Mouse (Mus musculus) hindbrain, embryonic 15.5 days (tissue): ENCODE data around the gene Faim2. TPM values are rescaled to one million over a fixed set of nuclear protein-coding genes. Genes with fewer than 3 reads are reported as not detected.
A peak's percentile ranks its signal among the peaks of the same experiment; 100 is the strongest.

Experiments used
- ATAC-seq: fragments of 200-750 bp; cut with Nextera tagmentation; 2 replicates; pipeline ENCODE4 v1.8.0; 2017; ENCODE audit warnings: low read depth, moderate number of reproducible peaks, moderate TSS enrichment; ENCODE audit not compliant: low FRiP score
- H3K27ac ChIP-seq: fragments of 300-500 bp; sonication (generic); replicated peaks from 2 replicates; pipeline ENCODE4 v1.5.1; 2015; ENCODE audit warnings: mild to moderate bottlenecking, inconsistent platforms
- H3K27me3 ChIP-seq: fragments of 300-500 bp; sonication (generic); 2 replicates; pipeline ENCODE4 v1.6.1; 2015; ENCODE audit warnings: control low read depth, inconsistent platforms
- H3K36me3 ChIP-seq: fragments of 300-500 bp; sonication (generic); 2 replicates; pipeline ENCODE4 v1.6.1; 2015; ENCODE audit warnings: control low read depth, inconsistent platforms
- H3K4me1 ChIP-seq: fragments of 300-500 bp; sonication (generic); replicated peaks from 2 replicates; pipeline ENCODE4 v1.6.1; 2015; ENCODE audit warnings: control low read depth, inconsistent platforms
- H3K4me2 ChIP-seq: fragments of 300-500 bp; sonication (generic); 2 replicates; pipeline ENCODE4 v1.6.1; 2015; ENCODE audit warnings: moderate library complexity, mild to moderate bottlenecking, inconsistent platforms
- H3K4me3 ChIP-seq: fragments of 300-500 bp; sonication (generic); 2 replicates; pipeline ENCODE4 v1.5.1; 2015; ENCODE audit warnings: mild to moderate bottlenecking, inconsistent platforms
- H3K9ac ChIP-seq: fragments of 300-500 bp; sonication (generic); 2 replicates; pipeline ENCODE4 v1.6.1; 2015; ENCODE audit warnings: inconsistent platforms
- H3K9me3 ChIP-seq: fragments of 300-500 bp; sonication (generic); 2 replicates; pipeline ENCODE4 v1.6.1; 2016; ENCODE audit warnings: control low read depth, inconsistent platforms
- WGBS: fragments of 180-500 bp; shearing (Covaris S2); methylation state at CpG from one replicate; pipeline ENCODE4 v1.1.7; 2015; 5-methylcytosine and 5-hydroxymethylcytosine counted together
- polyA plus RNA-seq: library from polyadenylated mRNA; unstranded; fragments of >200 nt; fragmentation: Nextera tagmentation; extraction: Ambion mirVana; gene quantifications from 2 replicates; pipeline ENCODE4 v1.2.1, GENCODE M21; 2015

Gene Faim2
- 42.2 and 48.7 TPM in 2 replicates for polyA plus RNA-seq

DNA sequence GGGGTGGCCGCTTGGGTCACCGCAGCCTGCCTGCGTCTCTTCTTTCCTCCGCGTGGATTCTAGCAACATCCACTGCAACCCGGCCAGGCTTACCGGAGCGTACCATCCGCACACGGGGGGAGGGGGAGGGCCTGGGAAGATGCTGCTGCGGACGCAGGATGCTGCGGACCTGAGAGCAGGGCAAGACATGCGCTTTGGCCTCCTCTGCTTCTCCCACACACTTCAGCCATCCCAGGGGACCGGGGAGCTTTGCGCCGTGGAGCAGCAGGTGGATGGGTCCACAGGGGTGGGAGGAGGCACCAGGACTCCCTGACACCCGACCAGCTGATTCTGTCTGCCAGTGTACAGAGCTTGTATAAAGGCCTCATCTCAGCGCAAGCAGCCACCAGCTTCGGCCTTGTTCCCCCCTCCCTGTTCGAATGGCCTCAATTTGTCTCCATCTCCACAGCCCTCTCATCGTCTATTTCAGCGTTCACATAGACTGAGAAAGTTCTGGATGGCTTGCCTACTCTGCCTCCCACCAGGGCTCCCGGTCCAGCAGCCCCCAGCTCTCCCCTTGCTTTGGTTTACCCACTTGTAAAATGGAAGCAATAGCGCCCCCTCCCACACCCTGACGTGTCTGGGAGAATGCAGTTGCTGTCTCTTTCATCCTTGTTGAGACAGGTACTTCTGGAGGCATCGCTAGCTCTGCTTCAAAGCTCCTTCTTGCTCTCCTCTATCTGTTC, at the start of gene Faim2:
Faim2 (minus strand) TSS at position 537 of the 725 bp plus-strand sequence.
- Histone ChIP-seq H3K4me3 (peak within 1 kb of the TSS; percentile 38), H3K9me3 (no peaks in the 10 kb centered on the region), H3K9ac (peak within 1 kb of the TSS; percentile 51), H3K36me3 (no peaks in the 10 kb centered on the region), H3K4me2 (peak within 1 kb of the TSS; percentile 69), H3K27me3 (no peaks in the 10 kb centered on the region), H3K27ac (peak within 1 kb of the TSS; percentile 86), H3K4me1 (peaks cover 30% of the 10 kb centered on the region)
- peak; percentile 83 for ATAC-seq
- WGBS = 10% methylated on average over 27 of the region's 27 CpGs

DNA sequence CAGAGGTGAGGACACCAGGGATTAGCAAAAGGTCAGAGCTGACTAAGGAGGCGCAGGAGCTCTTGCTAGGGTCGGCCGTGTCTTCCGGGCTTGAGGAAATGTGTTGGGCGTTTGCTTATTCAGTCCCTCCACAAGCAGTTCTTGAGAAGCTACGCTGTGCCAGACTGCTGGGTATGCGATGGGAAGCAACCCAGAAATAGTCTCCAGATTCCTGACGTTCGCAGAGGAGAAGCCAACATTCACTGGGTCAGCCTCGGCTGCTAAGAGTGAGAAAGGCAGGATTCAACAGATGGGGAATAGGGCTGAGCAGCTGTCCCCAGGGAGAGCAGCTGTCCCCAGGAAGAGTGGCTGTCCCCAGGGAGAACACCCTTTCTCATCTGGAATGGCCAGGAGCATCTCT, 41.2 kb upstream of the Faim2 start:
- H3K27me3 ChIP-seq = no peaks in the 10 kb centered on the region
- WGBS = 84% methylated on average over 10 of the region's 10 CpGs
- no peak overlapping the region for H3K27ac ChIP-seq
- H3K4me2 ChIP-seq = no peak overlapping the region
- no peaks in the 10 kb centered on the region for H3K9me3 ChIP-seq
- H3K36me3 ChIP-seq = no peaks in the 10 kb centered on the region
- H3K4me1 ChIP-seq = peaks cover 2% of the 10 kb centered on the region; the same call in 1 of the 2 replicates
- no peak overlapping the region for H3K4me3 ChIP-seq
- no peak overlapping the region for H3K9ac ChIP-seq
- ATAC-seq = no peak

DNA sequence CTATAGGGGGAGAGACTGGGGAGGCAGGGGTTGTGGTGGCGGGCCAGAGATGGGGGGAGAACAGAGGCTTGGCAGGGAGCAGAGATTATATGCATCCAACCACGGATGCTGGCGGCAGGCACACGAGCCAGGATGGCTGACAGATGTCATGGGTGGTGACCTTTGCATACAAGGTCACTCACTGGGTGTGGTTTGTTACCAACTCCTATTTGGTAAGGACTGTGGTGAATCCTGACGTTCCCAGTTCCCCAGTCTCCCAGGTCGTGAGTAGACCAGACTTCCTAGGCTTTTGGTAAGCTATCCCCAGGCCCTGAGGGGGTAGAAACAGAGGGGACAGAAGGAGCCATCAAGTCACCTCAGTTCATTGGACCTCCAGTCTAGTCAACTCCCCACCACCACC, 40.7 kb upstream of the Faim2 start:
- Histone ChIP-seq H3K9ac (no peak overlapping the region), H3K4me3 (no peak overlapping the region), H3K9me3 (no peaks in the 10 kb centered on the region), H3K27me3 (no peaks in the 10 kb centered on the region), H3K36me3 (no peaks in the 10 kb centered on the region), H3K4me1 (peaks cover 5% of the 10 kb centered on the region; the same call in 1 of the 2 replicates), H3K27ac (no peak overlapping the region), H3K4me2 (no peak overlapping the region)
- no peak for ATAC-seq
- 54% methylated on average over 6 of the region's 6 CpGs for WGBS

DNA sequence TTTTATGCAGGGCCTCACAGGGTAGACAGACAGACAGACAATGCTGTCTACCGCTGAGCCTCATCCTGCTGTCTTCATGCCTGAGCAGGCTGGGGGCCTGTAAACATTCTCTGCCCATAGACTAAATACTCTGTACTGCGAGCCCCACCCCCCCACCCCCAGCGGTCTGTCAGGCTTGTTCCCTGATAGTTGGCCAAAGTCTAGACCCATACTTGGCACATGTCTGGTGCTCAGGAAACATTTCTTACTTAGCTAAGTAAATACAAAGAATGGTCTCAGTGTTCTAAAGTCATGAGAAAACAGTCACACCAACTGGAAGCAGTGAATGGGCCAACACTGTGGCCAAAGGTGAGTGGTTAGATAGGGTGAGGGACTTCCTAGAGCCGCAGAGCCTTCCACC, 39.4 kb upstream of the Faim2 start:
- Histone ChIP-seq H3K4me3 (no peak overlapping the region), H3K27ac (no peak overlapping the region), H3K9ac (no peak overlapping the region), H3K4me2 (no peak overlapping the region), H3K4me1 (peaks cover 5% of the 10 kb centered on the region; the same call in 1 of the 2 replicates), H3K36me3 (no peaks in the 10 kb centered on the region), H3K9me3 (no peaks in the 10 kb centered on the region), H3K27me3 (no peaks in the 10 kb centered on the region)
- ATAC-seq = no peak
- 68% methylated on average over 4 of the region's 4 CpGs for WGBS

DNA sequence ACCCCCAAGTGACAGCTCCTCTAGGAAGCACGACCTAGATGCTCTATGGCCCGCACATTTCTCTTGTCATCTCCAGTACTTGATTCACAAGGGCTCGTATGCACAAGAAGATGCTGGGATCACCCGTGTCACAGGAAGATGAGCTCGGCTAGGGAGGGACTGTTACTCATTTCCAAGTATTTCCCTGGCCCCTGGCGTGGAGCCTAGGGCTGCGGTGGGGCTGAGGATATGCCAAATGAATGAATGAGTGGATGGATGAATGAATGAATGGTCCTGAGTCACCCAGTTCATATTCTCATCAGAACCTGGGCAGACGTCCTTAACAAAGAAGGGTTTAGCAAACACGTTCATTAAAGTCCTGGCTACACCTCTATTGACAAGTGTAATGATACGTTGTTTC, 32.3 kb upstream of the Faim2 start:
- no peak overlapping the region for H3K9ac ChIP-seq
- no peaks in the 10 kb centered on the region for H3K27me3 ChIP-seq
- no peaks in the 10 kb centered on the region for H3K36me3 ChIP-seq
- no peak overlapping the region for H3K4me2 ChIP-seq
- WGBS = 82% methylated on average over 10 of the region's 10 CpGs
- H3K27ac ChIP-seq = no peak overlapping the region
- H3K9me3 ChIP-seq = no peaks in the 10 kb centered on the region
- H3K4me1 ChIP-seq = peaks cover 5% of the 10 kb centered on the region; the same call in 1 of the 2 replicates
- ATAC-seq = no peak
- no peak overlapping the region for H3K4me3 ChIP-seq

DNA sequence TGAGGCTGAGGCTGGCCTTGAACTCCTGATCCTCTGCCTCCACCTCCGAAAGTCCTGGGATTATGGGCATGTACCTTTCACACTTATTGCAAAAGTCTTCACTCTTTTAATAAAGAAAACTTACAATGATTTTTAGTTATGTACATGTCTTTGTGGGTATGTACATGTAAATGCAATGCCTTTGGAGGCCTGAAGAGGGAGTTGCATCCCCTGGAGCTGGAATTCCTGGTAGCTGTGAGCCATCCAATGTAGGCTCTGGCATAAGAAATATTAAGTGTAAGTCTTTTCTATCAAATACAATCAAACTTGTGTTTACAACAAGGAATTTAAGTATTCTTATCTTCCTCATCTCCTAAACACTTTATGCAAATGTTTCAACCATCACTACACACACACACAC, 31.0 kb upstream of the Faim2 start:
- Histone ChIP-seq H3K9ac (no peak overlapping the region), H3K9me3 (no peaks in the 10 kb centered on the region), H3K4me3 (no peak overlapping the region), H3K27me3 (no peaks in the 10 kb centered on the region), H3K27ac (no peak overlapping the region), H3K4me1 (peaks cover under 1% of the 10 kb centered on the region; the same call in 1 of the 2 replicates), H3K36me3 (no peaks in the 10 kb centered on the region), H3K4me2 (no peak overlapping the region)
- 91% methylated on average over 1 of the region's 1 CpGs for WGBS
- ATAC-seq = no peak

DNA sequence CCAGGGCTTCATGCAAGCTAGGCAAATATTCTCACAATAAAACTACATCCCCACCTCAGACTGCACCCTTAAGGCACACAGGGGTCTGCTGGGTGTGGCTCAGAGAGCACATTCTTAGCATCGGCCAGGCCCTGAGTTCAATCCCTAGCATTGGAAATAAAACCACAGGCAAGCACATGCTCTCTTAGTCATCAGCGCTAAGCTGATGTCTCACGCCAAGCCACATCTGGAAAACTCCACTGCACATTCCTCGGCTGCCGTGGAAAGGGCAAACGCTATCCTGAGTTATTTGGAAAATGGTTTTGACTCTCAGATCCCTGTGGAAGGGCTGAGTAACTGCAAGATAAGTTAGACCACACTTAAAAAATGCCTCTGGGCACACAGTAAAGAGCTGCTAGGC, 25.8 kb upstream of the Faim2 start:
- Histone ChIP-seq H3K27me3 (no peaks in the 10 kb centered on the region), H3K27ac (no peak overlapping the region), H3K9ac (no peak overlapping the region), H3K9me3 (no peaks in the 10 kb centered on the region), H3K4me3 (no peak overlapping the region), H3K36me3 (no peaks in the 10 kb centered on the region), H3K4me1 (no peaks in the 10 kb centered on the region), H3K4me2 (no peak overlapping the region)
- ATAC-seq = no peak
- WGBS = 78% methylated on average over 6 of the region's 6 CpGs

DNA sequence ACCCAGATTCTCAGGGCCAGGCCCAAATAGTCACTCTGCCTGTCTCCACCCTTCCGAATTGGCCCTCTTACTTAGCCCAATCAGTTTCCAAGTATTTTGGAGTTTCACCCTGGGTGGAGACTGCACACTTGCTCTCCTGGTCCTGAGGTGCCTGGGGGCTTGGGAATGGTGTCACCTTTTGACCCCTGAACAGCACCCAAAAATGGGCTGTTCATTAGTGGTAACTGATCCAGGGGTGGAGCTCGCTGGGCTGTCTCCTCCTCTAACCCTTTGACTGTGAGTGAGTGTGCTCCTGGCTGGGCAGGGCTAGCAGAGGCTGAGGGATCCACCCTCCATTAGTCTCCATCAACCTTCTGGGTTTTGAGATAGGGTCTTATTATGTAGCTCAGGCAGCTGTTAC, 21.9 kb upstream of the Faim2 start:
- ATAC-seq = no peak
- no peak overlapping the region for H3K27ac ChIP-seq
- WGBS = 57% methylated on average over 2 of the region's 2 CpGs

DNA sequence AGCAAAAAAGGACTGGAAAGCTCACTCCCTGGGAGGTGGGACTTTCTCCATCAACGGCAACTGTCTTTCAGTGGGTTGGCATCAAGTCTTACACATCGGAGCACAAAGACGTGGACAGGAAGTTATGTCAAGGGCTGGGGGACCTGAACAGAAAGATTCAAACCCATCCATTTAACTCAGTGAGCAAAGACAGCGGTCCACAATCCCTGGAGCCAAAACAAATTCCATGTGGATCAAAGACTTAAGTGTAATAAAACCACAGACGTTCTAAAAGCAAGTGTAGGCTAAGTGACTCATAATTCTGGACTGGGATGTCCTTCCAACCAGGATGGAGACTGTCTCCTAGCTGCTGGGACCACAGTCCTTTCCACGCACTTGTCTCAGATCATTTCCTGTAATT, 19.8 kb upstream of the Faim2 start:
- H3K4me3 ChIP-seq = no peak overlapping the region
- no peak overlapping the region for H3K9ac ChIP-seq
- H3K9me3 ChIP-seq = no peaks in the 10 kb centered on the region
- no peaks in the 10 kb centered on the region for H3K36me3 ChIP-seq
- peaks cover 10% of the 10 kb centered on the region for H3K4me1 ChIP-seq
- 82% methylated on average over 6 of the region's 6 CpGs for WGBS
- H3K4me2 ChIP-seq = no peak overlapping the region
- no peaks in the 10 kb centered on the region for H3K27me3 ChIP-seq
- ATAC-seq = no peak
- no peak overlapping the region for H3K27ac ChIP-seq

More for the DNA sequence above, 21.9 kb upstream of the Faim2 start:
- Histone ChIP-seq H3K4me3 (no peak overlapping the region), H3K4me2 (no peak overlapping the region), H3K27me3 (no peaks in the 10 kb centered on the region), H3K9ac (no peak overlapping the region), H3K36me3 (no peaks in the 10 kb centered on the region), H3K9me3 (no peaks in the 10 kb centered on the region), H3K4me1 (peaks cover 10% of the 10 kb centered on the region)

DNA sequence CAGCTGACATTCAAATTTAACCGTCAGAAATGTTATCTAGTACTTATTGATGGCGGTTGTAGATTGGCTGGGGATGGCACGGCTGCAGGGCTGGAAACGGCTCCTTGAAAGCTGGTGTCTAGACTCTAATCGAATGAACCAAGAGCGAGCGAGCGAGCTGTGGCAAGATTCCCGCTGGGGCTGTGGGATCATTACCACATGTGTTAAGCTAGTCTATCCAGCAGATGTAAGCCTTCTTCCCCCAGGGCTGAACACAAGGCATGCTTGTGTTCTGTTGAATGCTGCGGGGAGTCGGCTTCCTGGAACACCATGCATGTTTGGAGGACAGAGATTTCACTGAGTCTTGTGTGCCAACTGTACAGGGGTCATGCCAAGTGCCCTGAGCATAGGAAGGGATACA, 18.6 kb upstream of the Faim2 start:
- WGBS = 42% methylated on average over 11 of the region's 11 CpGs
- H3K9me3 ChIP-seq = no peaks in the 10 kb centered on the region
- no peak overlapping the region for H3K4me3 ChIP-seq
- ATAC-seq = no peak
- no peak overlapping the region for H3K27ac ChIP-seq
- H3K4me1 ChIP-seq = peaks cover 10% of the 10 kb centered on the region
- H3K4me2 ChIP-seq = no peak overlapping the region
- no peaks in the 10 kb centered on the region for H3K36me3 ChIP-seq
- no peaks in the 10 kb centered on the region for H3K27me3 ChIP-seq
- H3K9ac ChIP-seq = no peak overlapping the region

DNA sequence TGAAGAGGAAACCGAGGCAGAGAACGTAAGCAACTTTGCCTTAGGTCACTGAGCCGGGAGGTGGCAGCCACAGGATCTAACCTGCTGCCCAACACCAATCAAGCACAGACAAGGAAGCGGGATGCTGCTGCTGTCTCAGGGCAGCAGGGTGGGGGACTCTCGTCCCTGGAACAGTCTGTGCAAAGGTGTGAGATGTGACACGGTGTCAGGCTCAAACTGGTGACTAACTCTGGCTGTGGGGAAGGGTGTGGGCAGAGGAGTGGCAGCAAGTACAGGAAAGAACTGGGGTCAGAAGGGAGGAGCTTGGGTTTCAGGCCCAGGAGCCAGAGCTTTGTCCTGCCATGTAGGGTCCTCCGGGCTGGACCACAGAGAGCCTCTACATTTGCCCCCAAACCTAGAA, 16.1 kb upstream of the Faim2 start:
- no peaks in the 10 kb centered on the region for H3K9me3 ChIP-seq
- no peak overlapping the region for H3K4me3 ChIP-seq
- H3K9ac ChIP-seq = no peak overlapping the region
- no peaks in the 10 kb centered on the region for H3K27me3 ChIP-seq
- no peaks in the 10 kb centered on the region for H3K36me3 ChIP-seq
- H3K4me2 ChIP-seq = no peak overlapping the region
- peaks cover 10% of the 10 kb centered on the region for H3K4me1 ChIP-seq
- no peak overlapping the region for H3K27ac ChIP-seq
- no peak for ATAC-seq
- 84% methylated on average over 7 of the region's 7 CpGs for WGBS

DNA sequence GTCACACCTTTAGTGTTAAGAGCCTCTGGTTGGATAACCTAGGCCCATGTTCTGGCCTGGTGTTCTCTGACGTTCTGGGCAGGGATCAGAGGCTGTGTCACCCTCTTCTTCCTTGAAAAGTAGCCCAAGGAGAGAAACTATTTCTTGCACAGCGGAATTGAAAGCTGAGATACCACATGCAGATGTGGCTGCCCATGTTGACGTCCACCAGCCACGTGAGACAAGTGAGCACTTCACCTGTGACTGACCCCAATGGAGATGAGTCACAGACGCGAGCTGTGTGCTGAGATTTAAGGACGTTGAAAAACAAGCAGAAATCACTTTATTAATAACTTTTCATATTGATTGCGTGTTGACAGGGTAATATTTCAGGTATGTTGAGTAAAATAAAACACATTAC, 11.9 kb upstream of the Faim2 start:
- H3K27ac ChIP-seq = no peak overlapping the region
- H3K27me3 ChIP-seq = no peaks in the 10 kb centered on the region
- no peak overlapping the region for H3K4me3 ChIP-seq
- H3K9me3 ChIP-seq = no peaks in the 10 kb centered on the region
- no peak overlapping the region for H3K9ac ChIP-seq
- H3K4me2 ChIP-seq = no peak overlapping the region
- no peak for ATAC-seq
- H3K4me1 ChIP-seq = peaks cover 9% of the 10 kb centered on the region; the same call in 1 of the 2 replicates
- 81% methylated on average over 8 of the region's 8 CpGs for WGBS
- no peaks in the 10 kb centered on the region for H3K36me3 ChIP-seq
